Mouse (Mus musculus) retina, embryonic 14.5 days (tissue): ENCODE measurements around the gene Gm3448.
A peak's percentile ranks its signal among the peaks of the same experiment; 100 is the strongest.

Experiments
- DNase-seq: peaks from one replicate; pipeline ENCODE4 v3.0.0-alpha.2; 2015; ENCODE audit warnings: low spot score

Gene Gm3448

DNA sequence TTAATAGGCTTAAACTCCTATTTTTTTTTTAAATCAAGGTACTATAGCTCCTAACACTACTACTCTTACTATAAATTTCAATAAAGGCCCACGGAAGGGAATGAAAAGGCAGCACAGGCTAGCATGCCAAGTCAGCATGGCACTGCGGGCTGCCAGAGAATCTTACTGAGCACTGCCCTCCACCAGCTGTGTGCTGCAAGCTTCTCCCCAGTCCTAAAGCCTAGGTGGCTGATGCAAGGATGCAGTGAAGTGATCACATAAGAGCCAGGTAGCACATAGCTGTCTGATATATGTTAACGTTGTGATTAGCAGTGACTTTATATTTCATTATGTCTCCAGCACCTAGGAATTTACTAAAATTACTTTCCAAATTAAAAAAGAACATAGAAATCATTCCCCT lies 81.4 kb downstream of the Gm3448 start:
- DNase-seq: peak; percentile 13

DNA sequence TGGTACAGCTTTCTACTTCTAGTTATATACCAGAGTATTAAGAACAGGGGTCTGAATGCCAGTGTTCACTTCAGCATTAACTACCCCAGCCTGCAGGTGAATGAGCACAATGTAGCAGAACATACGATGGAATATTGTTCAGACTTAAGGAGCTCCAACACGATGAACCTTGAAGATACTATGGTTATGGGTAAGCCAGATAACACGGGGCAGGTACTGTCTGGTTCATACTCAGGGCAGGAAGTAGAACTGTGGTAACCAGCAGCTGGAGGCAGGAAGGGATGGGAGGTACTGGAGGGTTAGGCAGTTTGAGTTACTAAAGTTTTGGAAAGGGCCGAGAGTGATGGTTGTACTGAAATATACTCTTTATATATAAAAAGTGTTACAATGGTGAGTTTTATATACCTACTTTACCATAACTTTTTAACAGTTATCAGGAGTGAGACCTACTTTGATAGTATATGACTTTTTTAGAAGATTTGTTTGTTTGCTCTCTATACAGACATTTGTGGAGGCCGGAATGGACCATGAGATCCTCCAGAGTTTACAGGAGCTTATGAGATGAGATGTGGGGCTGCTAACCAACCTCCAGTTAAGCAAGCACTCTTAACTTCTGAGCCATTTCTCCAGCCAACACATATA lies 82.5 kb downstream of the Gm3448 start:
- no peak for DNase-seq

DNA sequence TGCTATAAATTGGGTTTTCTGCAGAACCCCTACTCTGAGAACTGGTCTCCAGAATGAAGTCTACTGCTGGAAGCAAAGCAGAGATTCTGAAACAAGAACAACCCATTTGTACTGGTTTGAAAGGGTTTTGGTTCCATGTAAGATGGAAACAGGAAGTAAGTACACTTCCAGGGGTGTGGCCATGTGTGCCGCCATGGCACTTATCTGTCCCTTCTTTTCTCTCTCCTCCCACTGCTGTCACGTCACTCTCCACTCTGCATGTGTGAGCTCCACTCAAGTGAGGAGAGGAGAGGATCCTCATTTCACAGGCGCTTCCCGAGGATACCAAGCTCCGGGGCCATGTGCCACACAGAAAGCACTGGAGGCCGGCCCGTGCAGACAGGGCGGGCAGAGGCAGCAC lies 87.9 kb downstream of the Gm3448 start:
- no peak for DNase-seq

DNA sequence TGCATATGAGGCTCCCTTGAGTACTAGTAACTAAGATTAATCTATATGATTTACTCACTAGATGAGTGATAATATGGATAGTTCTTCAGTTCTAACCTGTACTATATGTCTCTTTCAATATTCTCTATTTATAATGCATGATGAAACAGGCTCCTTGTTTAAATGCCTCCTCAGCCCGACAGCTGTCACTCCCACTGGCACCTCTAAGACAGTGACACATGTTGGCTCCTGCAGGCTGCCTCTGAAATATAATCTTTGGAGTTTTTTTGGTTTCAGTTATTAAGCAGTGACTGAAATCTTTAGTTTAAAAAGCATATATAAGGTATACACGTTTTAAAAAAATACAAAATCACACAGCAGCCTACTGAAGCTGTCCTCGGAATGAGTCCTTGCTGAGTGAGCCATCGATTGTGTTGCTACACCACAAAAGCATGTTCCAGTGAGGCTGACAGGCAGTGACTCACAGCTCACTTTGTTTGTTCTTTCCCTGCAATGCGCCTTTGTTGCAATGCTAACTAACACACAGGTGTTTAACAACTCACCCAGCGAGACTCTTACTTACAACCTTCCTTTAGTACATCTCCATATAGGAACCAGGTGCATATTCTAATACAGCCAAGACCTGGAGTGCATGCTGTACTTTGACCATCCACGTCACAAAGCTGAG lies 92.0 kb downstream of the Gm3448 start:
- no peak for DNase-seq
